Mouse (Mus musculus): Measurements from ENCODE around the gene Bzw2.
A peak's percentile ranks its signal among the peaks of the same experiment; 100 is the strongest.
"Not testable (repeated sequence)": the region's sequence is repeated elsewhere in the genome, so short reads cannot be mapped to it uniquely, and the experiment has no call there.

Gene Bzw2

DNA sequence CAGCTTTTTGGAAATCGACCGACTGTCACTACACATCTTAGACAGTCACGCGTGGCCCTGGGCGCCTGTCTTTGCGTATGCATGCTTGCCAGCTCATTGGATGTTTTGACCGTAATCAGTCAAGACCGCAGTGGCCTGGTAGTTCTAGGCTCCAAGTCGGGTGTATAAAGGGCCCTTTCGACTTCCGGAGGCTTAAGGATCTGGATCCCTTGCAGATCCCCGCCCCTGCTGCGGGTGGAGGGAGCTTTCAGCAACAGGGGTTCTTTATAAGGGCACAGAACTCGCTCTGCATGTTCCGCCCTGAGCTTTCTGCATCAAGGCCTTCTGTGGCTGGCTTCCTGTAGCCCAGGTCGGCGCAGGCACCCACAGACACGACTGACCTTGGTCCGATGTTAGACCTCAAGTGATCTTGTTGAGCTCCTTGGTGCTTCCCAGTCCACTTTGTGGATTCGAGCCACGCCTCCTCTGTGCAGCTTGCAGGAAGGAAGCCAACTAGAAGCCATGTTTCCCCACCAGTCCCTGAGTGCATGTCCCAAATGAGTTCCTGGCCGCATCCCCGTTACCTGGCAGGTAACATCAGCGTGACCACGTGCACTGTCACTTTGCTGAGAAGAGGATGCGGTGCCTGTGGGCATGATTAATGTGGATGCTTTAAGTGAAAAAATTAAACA lies at the start of gene Bzw2:
Gene Bzw2 (minus strand): TSS at position 443 of the 671 bp plus-strand sequence.
- peaks cover 48% of the 10 kb centered on the region for H3K4me1 ChIP-seq (replicated peaks; ENCODE audit: low read depth, low read length)
- H3K4me3 ChIP-seq (replicated peaks; ENCODE audit: low read length) = peak within 1 kb of the TSS; percentile 99
- H3K27me3 ChIP-seq (ENCODE audit: insufficient read depth, low read length) = no peaks in the 10 kb centered on the region
- peaks cover 15% of the 10 kb centered on the region for H3K36me3 ChIP-seq (ENCODE audit: insufficient read depth, low read length)
- TF ChIP-seq NANOG (IDR thresholded peaks at IDR 0.05; ENCODE audit: borderline replicate concordance, low read length) (no peak), CTCF (conservative IDR thresholded peaks at IDR 0.05; ENCODE audit: low read length) (no peak), POU5F1 (IDR thresholded peaks at IDR 0.05; ENCODE audit: borderline replicate concordance, low read length) (no peak)
- H3K9me3 ChIP-seq (ENCODE audit: low read length) = no peaks in the 10 kb centered on the region

DNA sequence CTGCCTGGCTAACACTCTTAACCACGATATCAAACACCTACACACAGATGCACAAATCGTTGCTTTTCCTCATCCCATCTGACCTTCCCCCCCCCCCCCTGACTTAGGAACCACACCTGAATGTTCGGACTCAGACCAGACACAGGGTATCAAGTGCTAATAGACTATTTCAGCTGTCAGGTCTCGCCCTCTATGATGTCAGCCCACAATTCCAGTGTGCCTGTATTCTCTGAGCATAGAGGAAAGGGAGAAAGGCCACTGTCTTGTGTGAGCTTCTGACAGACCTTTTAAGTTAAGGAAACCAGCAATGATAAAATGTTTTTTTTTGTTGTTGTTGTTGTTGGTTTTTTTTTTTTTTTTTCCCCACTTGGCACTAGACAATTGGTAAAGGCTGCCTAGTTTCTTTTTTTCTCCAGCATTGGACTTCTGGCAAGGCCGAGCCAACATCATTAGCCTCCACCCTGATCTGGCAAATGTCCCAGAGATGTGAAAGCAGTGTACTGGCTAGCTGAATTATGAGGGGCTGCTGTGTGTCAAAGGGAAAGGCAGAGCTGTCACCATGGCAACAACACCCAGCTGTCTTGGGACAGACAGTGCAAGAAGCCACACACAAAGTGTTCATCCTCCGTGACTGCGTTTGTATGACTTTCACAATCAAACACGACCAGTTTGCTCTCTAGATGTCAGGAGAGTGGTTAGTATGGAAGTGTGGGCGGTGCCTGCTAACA lies 49.4 kb upstream of the Bzw2 start:
- Histone ChIP-seq H3K4me1 (replicated peaks; ENCODE audit: low read depth, low read length) (peaks cover 17% of the 10 kb centered on the region), H3K36me3 (ENCODE audit: insufficient read depth, low read length) (no peaks in the 10 kb centered on the region), H3K27me3 (ENCODE audit: insufficient read depth, low read length) (no peaks in the 10 kb centered on the region; the same call in 1 of the 2 replicates), H3K9me3 (ENCODE audit: low read length) (no peaks in the 10 kb centered on the region), H3K4me3 (replicated peaks; ENCODE audit: low read length) (no peak overlapping the region)
- TF ChIP-seq CTCF (conservative IDR thresholded peaks at IDR 0.05; ENCODE audit: low read length) = no peak

DNA sequence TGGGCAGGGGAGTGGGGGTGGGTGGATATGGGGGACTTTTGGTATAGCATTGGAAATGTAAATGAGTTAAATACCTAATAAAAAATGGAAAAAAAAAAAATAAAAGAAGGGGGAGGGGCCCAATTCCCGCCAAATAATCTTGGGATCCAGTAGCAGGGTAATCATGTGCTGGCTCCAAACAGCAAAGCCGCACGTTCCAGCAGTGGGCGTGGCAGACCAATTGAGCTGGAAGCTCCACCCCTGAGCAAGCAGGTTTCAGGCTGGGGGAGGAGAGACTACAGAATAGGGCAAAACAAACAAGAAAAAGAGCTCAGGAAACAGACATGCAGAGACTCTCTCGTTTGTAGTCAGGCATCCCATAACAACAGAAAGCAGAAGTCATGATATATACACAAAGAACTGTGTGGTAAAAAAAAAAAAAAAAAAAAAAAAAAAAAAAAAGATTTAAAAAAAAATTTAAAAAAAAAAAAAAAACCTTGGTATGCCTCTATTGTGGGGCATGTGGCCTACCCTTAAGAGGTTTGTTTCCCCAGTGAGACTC lies 47.8 kb upstream of the Bzw2 start:
- H3K4me1 ChIP-seq (replicated peaks; ENCODE audit: low read depth, low read length) = peaks cover 17% of the 10 kb centered on the region
- not testable (repeated sequence) for H3K27me3 ChIP-seq (ENCODE audit: insufficient read depth, low read length); H3K36me3 ChIP-seq (ENCODE audit: insufficient read depth, low read length)

DNA sequence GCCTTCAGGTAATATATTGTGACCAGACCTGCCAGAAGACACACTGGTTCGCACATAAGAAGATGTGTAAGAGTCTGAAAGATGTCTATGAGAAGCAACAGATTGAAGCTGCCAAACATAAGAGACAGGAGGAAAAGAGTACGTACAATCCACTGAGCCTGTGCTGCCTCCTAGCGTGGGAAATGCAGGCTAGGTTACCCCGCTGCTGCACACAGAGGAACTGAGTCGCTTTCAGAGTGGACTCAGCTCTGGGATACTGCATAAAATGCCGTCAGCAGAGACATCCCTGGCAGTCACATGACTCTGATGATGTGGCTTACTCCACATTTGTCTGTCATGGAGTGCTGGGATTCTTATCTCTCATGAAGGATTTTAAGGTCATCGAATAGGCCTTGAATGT lies 37.1 kb upstream of the Bzw2 start:
- TF ChIP-seq CTCF (conservative IDR thresholded peaks at IDR 0.05; ENCODE audit: low read length) (no peak), POU5F1 (IDR thresholded peaks at IDR 0.05; ENCODE audit: borderline replicate concordance, low read length) (no peak), NANOG (IDR thresholded peaks at IDR 0.05; ENCODE audit: borderline replicate concordance, low read length) (no peak)
- H3K4me3 ChIP-seq (replicated peaks; ENCODE audit: low read length) = no peak overlapping the region
- H3K9me3 ChIP-seq (ENCODE audit: low read length) = no peaks in the 10 kb centered on the region
- H3K27me3 ChIP-seq (ENCODE audit: insufficient read depth, low read length) = no peaks in the 10 kb centered on the region
- peaks cover 59% of the 10 kb centered on the region for H3K36me3 ChIP-seq (ENCODE audit: insufficient read depth, low read length)
- H3K4me1 ChIP-seq (replicated peaks; ENCODE audit: low read depth, low read length) = no peaks in the 10 kb centered on the region

More for the DNA sequence above, 47.8 kb upstream of the Bzw2 start:
- not testable (repeated sequence) for H3K9me3 ChIP-seq (ENCODE audit: low read length); H3K4me3 ChIP-seq (replicated peaks; ENCODE audit: low read length)

DNA sequence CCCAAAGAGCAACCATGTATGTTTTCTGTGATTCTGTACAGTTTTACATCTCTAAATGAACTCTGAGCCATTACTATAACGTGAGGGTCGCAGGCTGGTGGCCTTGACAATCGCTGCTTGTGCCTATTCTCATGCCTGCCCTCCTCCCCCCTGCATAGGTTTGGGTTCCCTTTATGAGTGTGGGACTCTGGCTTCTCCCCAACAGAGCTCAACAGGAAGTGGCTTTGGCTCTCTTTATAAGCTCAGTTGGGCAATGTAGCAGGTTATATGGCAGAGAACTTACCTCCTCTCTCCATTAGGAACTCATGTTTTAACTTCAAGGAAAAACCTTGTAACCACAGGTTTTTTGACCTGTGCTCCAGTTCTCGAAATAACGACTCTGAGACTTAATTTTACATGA lies 32.5 kb upstream of the Bzw2 start:
- TF ChIP-seq POU5F1 (IDR thresholded peaks at IDR 0.05; ENCODE audit: borderline replicate concordance, low read length) (no peak), CTCF (conservative IDR thresholded peaks at IDR 0.05; ENCODE audit: low read length) (no peak), NANOG (IDR thresholded peaks at IDR 0.05; ENCODE audit: borderline replicate concordance, low read length) (no peak)
- H3K9me3 ChIP-seq (ENCODE audit: low read length) = no peaks in the 10 kb centered on the region
- H3K4me3 ChIP-seq (replicated peaks; ENCODE audit: low read length) = no peak overlapping the region
- H3K36me3 ChIP-seq (ENCODE audit: insufficient read depth, low read length) = peaks cover 74% of the 10 kb centered on the region
- H3K27me3 ChIP-seq (ENCODE audit: insufficient read depth, low read length) = no peaks in the 10 kb centered on the region
- H3K4me1 ChIP-seq (replicated peaks; ENCODE audit: low read depth, low read length) = no peaks in the 10 kb centered on the region

DNA sequence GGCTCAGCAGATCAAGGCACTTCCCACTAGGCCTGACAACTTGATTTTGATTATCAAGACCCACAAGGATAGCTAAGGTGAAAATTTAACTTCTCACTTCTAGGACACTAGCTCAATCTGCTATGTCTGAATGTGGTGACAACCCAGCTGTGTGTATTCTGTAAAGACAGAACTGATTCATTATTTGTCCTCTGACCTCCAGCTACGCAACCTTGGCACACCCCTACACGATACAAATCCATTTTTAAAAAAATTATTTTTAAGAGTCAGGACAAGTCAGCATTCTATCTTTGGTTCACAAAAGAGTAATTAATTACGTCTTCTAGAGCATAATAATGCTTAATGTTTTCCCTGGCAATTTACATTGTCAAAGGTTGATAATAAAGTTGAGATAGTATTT lies 31.7 kb upstream of the Bzw2 start:
- no peak overlapping the region for H3K4me3 ChIP-seq (replicated peaks; ENCODE audit: low read length)
- H3K4me1 ChIP-seq (replicated peaks; ENCODE audit: low read depth, low read length) = no peaks in the 10 kb centered on the region
- no peaks in the 10 kb centered on the region for H3K9me3 ChIP-seq (ENCODE audit: low read length)
- H3K36me3 ChIP-seq (ENCODE audit: insufficient read depth, low read length) = peaks cover 74% of the 10 kb centered on the region
- TF ChIP-seq POU5F1 (IDR thresholded peaks at IDR 0.05; ENCODE audit: borderline replicate concordance, low read length) (no peak), NANOG (IDR thresholded peaks at IDR 0.05; ENCODE audit: borderline replicate concordance, low read length) (no peak), CTCF (conservative IDR thresholded peaks at IDR 0.05; ENCODE audit: low read length) (no peak)
- H3K27me3 ChIP-seq (ENCODE audit: insufficient read depth, low read length) = no peaks in the 10 kb centered on the region

DNA sequence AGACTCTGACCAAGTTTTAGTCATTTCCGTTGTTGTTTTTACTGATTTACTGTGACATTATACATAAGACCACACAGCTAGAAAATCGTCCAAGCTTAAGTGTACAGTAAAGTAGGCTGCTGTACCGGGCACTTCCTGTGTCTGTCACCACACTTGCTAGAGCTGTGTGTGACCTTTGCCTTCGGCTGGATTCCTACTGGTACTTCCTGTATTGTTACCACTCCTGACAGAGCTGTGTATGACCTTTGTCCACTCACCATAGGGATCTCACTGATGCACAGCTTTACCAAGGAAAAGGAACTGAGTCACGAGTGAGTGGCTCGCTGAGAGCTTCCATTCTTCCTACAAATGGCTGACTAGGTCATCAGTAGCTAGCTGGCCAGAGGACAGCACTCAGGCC lies 29.2 kb upstream of the Bzw2 start:
- Histone ChIP-seq H3K27me3 (ENCODE audit: insufficient read depth, low read length) (no peaks in the 10 kb centered on the region), H3K36me3 (ENCODE audit: insufficient read depth, low read length) (peaks cover 68% of the 10 kb centered on the region), H3K4me3 (replicated peaks; ENCODE audit: low read length) (no peak overlapping the region), H3K4me1 (replicated peaks; ENCODE audit: low read depth, low read length) (peaks cover 23% of the 10 kb centered on the region), H3K9me3 (ENCODE audit: low read length) (no peaks in the 10 kb centered on the region)
- no peak for TF ChIP-seq NANOG (IDR thresholded peaks at IDR 0.05; ENCODE audit: borderline replicate concordance, low read length)
- TF ChIP-seq POU5F1 (IDR thresholded peaks at IDR 0.05; ENCODE audit: borderline replicate concordance, low read length) = no peak
- TF ChIP-seq CTCF (conservative IDR thresholded peaks at IDR 0.05; ENCODE audit: low read length) = no peak

DNA sequence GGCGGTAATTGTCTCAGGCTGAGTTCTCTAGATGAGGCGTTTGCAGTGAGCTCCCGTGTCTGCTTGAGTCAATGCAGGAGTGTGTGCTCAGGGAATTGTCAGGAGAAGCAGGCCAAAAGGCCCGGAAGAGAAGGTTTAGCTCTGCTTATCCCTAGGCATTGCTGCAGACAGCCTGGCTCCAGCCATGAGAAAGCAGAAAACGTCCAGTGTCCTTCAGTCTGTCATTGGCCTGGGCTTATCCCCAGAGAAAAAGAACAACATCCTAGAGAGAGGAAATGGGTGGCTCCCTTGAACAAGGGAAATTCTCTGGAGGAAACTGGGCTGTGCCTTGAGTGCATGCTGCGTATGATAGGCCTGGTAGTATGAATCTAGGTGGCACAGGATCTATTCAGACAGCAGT lies 24.7 kb upstream of the Bzw2 start:
- Histone ChIP-seq H3K9me3 (ENCODE audit: low read length) (no peaks in the 10 kb centered on the region), H3K4me3 (replicated peaks; ENCODE audit: low read length) (no peak overlapping the region), H3K36me3 (ENCODE audit: insufficient read depth, low read length) (peaks cover 42% of the 10 kb centered on the region), H3K27me3 (ENCODE audit: insufficient read depth, low read length) (no peaks in the 10 kb centered on the region), H3K4me1 (replicated peaks; ENCODE audit: low read depth, low read length) (peaks cover 34% of the 10 kb centered on the region)
- TF ChIP-seq CTCF (conservative IDR thresholded peaks at IDR 0.05; ENCODE audit: low read length) = no peak
- no peak for TF ChIP-seq NANOG (IDR thresholded peaks at IDR 0.05; ENCODE audit: borderline replicate concordance, low read length)
- TF ChIP-seq POU5F1 (IDR thresholded peaks at IDR 0.05; ENCODE audit: borderline replicate concordance, low read length) = no peak

All from E14TG2a.4 (cell line).